Mouse (Mus musculus): ENCODE data around the gene Actl11. TPM values are rescaled to one million over a fixed set of nuclear protein-coding genes. Genes with fewer than 3 reads are reported as not detected.
A peak's percentile ranks its signal among the peaks of the same experiment; 100 is the strongest.

The Actl11 gene
- total RNA-seq (2021): not detected
- long read RNA-seq, experiment 1: 0 reads
- long read RNA-seq, experiment 2: 0 reads

DNA sequence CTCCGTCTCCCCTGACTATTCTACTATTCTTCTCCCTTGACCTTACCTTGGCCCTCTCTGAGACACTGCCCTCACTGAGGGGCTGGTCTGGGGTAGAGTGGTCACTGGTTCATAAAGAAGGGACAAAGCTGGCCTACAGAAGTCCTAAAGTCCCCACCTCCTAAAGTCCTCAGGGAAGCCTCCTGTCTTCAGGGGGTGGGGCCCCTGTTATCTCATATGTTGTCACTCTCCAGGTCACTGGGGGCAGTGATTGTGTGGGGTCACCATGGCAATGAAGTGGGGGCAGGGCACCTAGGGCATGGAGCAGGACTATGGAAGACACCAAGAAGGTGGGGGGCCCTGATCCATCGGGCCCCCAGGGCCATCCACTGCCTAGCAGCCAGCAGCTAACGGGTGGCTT lies at the start of gene Actl11:
Gene Actl11 (plus strand): TSS at position 301 of the 400 bp plus-strand sequence.
- DNase-seq (ENCODE audit: low spot score): no peak

DNA sequence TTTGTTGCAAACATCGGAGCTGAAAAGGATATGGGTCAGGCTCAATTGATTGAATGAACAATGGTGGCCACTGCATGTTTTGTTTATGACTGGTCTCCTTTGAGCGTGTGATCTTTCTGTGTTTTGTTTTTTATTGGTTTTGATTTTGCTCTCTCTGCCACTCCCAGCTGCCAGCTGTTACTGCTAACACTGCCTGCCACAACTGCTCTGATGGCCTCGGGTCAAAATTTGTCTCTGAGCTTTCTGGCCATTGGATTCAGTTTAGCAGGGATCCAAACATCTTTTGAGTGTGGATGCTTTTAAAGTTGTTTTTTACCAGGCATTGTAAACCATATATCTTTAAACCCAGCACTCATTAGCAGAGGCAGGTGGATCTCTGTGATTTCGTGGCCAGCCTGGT lies 47.9 kb upstream of the Actl11 start:
- DNase-seq (ENCODE audit: low spot score): no peak

DNA sequence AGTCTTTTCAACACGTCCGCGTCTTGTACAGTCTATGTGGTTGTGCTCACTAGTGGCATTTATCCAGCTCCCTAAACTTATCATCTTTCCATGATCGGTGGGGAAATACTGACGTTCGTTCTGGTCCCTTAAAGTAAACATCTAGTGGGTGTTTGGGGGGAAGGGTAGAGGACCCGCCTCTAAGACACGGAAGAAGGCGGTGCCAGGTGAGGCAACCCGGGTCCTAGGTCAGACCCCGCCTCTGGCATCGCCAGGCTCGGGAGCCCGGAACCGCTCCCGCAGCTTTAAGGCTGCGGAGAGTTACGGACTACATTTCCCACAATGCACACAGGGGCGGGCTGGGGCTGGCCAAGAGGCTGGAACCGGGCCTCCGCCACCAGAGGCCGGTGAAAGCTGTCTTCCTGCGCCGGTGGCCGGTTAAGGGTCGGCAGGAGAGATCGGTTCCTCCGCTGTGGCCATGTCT lies 40.4 kb upstream of the Actl11 start, which contains the start of gene Mon1a:
Gene Mon1a (plus strand): TSS at position 348 of the 463 bp plus-strand sequence.
- DNase-seq (ENCODE audit: low spot score): peak; percentile 91

DNA sequence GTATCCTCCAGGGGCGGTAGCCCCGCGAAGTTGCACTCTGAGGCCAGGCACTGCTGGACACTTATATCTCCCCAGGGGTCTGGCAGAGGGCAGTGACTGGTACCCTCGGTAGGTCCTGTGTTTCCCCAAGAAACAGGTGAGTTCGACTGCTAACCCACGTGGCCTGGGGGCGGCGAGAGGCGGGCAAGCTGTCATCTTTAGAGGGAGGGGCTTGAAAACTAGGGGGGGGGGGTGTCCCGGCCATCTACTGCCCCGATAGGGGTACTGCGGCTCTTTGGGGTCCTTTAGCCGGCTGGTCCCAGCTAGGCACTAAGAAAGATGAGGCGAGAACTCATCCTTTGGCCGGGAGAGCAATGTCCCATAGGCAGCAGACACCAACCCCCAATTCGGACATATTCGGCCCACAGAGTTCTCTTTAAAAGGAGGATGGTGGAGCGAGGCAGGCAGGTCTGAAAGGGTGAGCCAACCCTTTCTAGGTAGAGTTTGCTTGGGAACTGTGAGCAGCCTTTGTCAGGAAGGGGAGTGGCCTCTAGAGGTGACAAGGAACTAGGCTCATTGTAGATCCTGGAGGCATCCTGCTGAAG lies 39.9 kb upstream of the Actl11 start:
- no peak for DNase-seq (ENCODE audit: low spot score)

DNA sequence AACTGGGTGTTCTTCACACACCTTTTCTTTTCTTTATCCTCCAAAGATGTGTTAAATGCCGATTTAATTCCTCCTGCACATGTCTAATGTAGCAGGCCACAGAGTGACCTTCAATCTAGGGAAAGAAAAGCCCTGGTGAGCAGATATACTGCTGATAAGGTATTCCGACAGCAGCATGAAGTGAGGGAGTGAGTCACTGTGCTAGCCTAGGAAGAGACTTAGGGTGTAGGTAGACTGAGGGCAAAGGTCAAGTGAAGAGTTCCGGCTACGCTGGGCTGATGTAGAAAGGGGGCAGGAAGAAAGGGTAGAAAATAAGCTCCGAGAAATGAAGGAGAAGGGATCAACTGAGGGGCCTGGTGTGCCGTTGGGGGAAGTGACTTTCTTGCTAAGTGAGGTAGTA lies 38.0 kb upstream of the Actl11 start:
- DNase-seq (ENCODE audit: low spot score): no peak

DNA sequence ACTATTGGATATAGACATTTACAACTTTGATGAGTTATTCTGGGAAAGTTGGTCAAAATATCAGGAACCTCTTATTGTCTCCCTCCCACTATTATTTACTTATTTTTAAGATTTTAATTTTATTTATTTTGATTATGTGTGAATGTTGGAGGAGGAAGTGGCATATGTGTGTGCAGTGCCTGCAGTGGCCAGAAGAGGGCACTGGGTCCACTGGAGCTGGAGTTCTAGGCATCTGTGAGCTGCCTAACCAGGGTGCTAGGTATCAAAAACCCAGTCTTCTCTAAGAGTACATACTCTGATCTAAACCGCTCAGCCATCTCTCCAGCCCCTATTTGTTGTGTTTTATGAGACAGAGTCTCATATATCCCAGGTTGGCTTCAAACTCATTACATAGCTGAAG lies 37.2 kb upstream of the Actl11 start:
- no peak for DNase-seq (ENCODE audit: low spot score)

DNA sequence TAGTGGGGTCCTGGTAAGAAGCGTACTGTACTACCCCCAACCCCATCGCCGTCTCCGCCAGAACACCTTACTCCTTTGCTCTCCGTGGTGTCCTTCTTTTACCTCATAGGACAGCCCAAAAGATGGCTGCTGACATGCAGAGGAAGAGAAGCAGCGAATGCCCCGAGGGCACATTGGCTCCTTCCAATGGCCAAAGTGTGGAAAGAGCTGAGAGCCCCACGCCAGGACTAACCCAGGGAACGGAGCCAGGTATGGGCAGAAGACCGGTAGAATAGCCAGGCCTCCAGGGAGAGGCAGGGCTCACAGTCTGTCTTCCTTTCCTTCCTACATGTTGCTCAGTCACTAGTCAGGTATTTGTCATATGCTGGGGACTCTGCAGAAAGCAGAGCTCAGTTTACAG lies 29.7 kb upstream of the Actl11 start:
- DNase-seq (ENCODE audit: low spot score): no peak

DNA sequence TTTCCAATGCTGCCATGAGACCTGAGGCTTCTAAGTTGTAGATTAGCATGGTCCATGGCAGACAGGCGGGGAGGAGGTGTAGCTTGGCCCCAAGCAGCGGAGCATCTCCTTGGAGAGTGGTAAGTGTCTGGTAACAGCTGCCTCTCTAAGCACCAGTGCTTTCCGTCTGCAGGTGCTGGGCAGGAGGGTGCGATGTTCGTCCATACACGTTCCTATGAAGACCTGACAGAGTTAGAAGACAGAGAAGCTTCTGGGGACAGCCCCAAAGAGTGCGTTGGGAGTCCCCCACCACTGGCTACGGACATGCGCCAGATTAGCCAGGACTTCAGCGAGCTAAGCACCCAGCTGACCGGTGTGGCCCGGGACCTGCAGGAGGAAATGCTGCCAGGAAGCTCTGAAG lies 28.4 kb upstream of the Actl11 start:
- no peak for DNase-seq (ENCODE audit: low spot score)

DNA sequence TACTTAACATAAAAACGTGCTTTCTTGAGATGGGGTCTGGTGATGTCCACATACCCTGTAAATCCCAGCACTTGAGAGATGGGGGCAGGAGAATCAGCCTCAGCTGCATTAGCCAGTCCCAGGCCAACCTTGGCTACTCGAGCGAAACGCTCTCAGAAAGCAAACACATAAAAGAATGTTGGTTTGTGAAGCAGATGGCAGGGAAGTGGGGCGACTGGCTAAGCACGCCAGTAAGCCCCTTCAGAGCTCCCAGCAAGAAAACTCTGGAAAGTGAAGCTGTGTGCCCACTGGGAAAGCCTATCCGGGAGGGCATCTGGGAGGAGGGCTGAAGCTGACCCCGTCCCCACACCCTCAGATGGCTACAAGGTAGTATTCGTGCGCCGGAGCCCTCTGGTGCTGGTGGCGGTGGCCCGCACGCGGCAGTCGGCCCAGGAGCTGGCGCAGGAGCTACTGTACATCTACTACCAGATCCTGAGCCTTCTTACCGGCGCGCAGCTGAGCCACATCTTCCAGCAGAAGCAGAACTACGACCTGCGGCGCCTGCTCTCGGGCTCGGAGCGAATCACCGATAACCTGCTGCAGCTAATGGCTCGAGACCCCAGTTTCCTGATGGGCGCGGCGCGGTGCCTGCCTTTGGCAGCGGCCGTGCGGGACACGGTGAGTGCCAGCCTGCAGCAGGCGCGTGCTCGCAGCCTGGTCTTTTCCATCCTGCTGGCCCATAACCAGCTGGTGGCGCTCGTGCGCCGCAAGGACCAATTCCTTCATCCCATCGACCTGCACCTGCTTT lies 27.2 kb upstream of the Actl11 start:
- DNase-seq (ENCODE audit: low spot score): no peak

DNA sequence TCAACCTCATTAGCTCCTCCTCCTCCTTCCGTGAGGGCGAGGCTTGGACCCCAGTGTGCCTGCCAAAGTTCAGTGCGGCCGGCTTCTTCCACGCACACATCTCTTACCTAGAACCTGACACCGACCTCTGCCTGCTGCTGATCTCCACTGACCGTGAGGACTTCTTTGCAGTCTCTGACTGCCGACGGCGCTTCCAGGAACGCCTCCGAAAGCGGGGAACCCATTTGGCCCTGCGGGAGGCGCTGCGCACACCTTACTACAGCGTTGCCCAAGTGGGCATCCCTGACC lies 26.7 kb upstream of the Actl11 start:
- no peak for DNase-seq (ENCODE audit: low spot score)

DNA sequence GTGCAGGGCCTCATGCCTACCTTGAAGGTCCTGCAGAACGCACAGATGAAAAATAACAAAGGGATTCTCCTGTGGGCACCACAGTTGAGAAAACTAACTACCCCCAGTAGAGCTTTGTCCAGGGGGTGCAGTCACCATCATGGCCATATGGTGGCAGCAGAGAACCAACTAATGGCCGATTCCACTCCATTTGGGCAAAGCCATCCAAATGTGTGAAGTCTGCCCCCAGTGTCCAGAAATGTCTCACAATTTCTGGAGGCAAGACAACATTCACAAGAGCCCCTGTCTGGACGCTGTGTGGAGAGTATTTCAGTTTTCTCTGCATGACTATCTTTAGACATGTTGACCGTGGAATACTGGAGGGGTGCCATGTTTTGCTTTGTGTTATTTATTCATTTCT lies 23.5 kb upstream of the Actl11 start:
- DNase-seq (ENCODE audit: low spot score): peak; percentile 92

DNA sequence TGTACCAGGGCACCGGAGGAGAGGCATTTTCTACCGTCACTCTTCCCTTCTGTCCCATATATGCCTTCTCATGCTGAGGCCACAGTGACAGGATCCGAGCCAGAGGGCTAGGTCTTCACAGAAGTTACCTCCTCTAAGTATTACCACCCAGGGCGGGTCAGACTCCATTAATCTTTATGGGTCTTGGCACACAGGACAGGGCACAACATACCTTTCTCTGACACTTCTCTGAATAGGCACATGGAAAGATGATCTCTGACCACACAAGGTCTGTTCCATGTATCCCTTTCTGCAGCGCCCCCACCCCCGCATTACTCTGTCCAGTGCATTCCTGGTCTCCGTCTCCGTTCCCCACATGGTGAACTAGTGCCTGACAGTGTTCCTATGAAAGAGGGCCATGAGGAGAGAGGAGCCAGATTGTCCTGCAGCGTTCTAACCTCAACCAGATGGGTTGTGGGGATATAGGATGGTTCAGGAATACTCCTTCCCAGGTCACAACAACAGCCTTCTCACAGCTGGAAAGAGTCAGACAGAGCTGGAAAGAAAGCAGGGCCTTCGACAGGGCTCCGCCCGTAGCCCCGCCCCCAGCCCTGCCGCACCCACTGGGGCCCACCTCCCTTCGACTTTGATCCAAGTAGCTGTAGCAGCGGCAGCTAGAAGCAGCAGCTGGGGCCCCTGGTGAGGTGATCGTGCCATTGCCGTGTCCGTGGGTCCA lies 21.9 kb upstream of the Actl11 start, which contains the start of gene Mst1r:
Gene Mst1r (plus strand): TSS at position 622 of the 715 bp plus-strand sequence.
- DNase-seq (ENCODE audit: low spot score): peak; percentile 79

DNA sequence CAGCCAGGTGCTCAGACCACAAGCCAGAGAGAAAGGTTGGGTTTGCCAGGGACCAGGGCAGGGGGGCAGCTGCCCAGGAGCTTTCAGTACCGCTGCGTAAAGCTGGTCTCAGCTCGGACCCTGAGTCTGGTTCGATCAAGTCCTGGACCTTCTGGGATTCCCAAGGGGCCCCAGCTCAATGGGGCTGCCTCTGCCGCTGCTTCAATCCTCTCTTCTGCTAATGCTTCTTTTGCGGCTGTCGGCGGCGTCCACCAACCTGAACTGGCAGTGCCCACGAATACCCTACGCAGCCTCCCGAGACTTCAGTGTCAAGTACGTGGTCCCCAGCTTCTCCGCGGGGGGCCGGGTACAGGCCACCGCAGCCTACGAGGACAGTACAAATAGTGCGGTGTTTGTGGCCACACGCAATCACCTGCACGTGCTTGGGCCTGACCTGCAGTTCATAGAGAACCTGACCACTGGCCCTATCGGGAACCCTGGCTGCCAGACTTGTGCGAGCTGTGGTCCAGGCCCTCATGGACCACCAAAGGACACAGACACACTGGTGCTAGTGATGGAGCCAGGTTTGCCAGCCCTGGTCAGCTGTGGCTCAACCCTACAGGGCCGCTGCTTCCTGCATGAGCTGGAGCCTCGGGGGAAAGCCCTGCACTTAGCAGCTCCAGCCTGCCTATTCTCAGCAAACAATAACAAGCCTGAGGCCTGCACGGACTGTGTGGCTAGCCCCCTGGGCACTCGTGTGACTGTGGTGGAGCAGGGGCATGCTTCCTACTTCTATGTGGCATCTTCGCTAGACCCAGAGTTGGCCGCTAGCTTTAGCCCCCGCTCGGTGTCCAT lies 21.1 kb upstream of the Actl11 start:
- DNase-seq (ENCODE audit: low spot score): no peak

DNA sequence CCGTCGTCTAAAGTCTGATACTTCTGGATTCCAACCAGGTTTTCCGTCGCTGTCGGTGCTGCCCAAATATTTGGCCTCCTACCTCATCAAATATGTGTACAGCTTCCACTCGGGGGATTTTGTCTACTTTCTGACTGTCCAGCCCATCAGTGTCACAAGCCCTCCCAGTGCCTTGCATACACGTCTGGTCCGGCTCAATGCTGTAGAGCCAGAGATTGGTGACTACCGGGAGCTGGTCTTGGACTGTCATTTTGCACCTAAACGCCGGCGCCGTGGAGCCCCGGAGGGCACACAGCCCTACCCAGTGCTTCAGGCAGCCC lies 20.5 kb upstream of the Actl11 start:
- DNase-seq (ENCODE audit: low spot score): no peak

DNA sequence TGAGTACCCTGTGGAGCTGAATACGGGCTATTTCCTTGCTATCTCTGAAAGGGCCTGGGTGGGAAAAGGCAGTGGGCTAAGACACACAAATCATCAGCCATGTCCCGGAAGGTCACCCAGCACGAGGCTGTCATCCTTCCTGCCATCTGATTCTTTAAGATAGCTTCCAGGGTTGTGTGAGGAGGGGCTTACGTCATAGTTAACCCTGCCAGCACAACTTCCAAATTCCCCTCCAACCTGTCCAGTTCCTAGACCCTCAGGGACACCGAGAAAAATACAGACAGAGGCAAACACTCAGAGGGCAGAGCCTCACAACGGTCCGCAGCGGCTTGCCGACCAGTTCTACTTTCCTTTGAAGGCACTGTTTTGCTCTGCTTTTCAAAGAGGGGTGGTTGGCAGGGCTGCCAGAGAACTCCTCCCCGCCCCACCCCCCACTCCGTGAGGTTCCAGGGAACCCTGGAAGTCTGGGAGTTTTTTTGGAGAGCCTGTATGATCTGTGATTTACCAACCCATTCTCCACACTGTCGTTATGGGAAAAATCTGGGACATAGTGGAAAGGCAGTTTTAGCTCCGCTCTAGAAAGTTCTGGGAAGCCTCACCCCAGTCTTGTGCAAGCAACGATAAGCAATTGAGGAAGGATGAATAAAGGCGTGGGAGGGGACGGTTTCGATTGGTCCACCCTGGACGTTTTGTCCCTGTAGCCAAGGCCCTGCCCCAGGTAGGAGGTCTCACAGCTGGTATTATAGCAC lies 19.7 kb upstream of the Actl11 start:
- peak; percentile 61 for DNase-seq (ENCODE audit: low spot score)

DNA sequence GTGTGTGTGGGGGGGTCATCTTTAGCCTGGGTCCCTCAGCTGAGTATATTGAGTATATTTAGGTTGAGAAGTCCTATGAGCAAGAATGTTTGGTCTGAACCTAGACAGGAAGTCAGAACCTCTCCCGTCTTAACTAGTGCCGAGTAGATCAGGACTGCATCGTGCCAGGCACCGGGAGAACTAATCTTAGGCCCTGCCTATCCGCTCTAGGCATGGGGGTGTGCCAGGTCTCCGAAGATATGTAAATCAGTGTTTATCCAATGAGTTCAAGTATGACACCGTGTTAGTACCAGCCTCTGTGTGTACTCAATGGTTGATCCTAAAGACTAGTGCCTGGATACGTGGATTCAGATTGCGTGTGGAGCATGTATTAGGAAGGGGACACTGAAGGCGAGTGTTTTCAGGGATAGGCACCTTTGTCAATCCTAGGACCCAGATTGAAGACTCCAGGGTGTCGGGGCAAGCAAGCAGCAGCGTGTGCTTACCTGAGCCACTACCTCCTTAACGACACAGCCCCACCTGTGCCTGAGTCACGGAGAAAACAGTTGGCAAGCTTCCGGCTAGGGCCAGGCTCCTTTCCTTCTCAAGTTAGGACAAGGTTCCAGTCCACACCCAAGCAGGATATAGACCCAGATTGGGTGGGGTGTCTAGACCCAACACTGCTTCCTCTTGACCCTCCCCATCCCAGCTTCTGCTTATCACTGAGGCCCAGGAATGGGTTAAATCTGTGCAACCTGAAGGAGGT lies 18.1 kb upstream of the Actl11 start:
- DNase-seq (ENCODE audit: low spot score): no peak

DNA sequence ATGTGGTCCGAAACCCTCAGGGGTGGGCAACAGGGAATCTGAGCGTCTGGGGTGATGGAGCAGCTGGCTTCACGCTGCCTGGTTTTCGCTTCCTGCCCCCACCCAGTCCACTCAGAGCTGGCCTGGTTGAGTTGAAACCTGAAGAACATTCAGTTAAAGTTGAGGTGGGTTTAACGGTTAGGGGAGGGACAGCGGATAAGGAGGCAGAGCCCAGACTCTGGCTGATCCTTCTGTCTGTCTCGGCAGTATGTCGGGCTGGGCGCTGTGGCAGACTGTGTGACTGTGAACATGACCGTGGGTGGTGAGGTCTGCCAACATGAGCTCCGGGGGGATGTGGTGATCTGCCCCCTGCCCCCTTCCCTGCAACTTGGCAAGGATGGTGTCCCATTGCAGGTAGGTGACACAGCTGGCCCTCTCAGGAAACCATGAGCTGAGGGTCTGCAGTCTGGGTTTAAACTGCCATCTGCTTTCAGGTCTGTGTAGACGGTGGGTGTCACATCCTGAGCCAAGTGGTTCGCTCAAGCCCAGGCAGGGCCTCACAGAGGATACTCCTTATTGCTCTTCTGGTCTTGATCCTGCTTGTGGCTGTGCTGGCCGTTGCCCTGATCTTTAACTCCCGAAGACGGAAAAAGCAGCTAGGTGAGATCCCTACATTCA lies 13.4 kb upstream of the Actl11 start:
- DNase-seq (ENCODE audit: low spot score): no peak

DNA sequence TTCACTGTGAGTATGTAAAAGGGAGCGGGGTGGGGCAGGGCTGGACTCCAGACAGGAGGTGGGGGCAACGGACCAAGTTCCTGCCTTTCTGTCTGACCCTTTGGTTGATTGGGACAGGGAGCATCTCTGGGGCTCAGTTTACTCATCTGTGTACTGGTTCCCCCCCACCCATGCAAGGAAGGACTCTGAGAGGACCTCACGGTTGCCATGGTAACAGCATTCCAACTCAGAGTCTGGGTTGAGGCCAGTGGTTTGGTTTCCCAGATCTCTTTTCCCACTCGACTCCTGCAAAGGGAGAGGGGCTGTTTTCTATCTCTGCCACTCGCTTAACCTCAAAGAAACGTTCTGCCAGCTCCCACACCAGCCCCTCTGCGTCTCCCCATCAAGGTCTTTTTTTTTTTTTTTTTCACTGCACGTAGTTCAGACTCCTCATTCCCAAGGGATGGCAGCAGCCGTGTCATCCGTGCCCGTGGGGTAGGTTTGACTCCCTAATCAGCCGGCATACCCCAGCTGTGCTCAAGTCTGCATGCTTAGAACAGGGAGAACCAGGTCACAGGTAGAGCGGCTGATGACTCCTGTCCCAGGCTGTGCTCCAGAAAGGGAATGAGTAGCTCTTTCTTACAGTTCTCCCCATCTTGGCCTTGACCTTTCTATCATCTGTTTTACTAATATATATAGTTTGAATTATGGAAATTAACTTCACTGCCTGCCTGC lies 10.2 kb upstream of the Actl11 start:
- DNase-seq (ENCODE audit: low spot score): no peak

DNA sequence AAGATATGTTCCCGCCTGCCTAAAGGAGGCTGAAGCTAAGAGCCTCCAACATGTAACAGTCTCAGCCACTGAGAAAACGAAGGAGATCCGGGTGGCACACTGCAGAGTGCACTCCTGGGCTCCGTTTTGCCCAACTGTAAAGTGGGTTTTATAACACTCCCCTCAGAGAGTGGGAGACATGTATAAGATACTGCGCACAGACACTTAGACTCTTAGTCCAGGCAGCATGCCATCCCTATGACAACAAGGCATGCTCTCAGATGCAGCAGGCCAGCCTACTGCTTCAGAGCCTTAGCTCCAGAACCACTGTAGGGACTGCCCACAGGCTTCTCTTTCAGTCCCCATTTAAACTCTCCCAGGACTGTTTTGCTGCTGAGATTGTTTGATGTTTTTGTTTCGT lies 9.4 kb upstream of the Actl11 start:
- no peak for DNase-seq (ENCODE audit: low spot score)

All from gastrocnemius, adult 18-20 months (tissue).